Mouse (Mus musculus) MN1 (cell line): ENCODE measurements around the gene Bex4.

ENCODE experiments used
- DNase-seq: peaks from one replicate; pipeline ENCODE4 v3.0.0-alpha.2; 2016; ENCODE audit warnings: low spot score

Bex4 gene

DNA sequence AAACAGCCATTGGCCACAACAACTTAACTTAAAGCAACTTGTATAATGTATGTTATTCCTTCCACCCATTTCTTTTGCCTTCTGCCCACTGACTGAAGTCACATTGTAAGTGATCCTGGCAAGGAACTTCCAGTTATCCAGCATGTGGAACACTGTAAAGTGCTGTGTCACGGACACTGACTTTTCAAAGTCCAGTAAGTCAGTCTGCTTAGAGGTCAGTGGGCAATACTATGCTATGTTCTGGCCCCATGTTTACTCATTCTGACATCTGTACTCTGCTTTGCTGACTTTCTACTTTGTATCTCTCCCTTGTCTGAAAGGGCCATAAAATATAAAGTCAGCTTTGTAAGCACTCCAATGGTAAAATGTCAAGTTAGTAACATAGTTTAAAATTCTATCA lies 44.3 kb downstream of the Bex4 start:
- DNase-seq, result no peak
